Mouse (Mus musculus): ENCODE data around the gene Rps3. TPM values are rescaled to one million over a fixed set of nuclear protein-coding genes. Genes with fewer than 3 reads are reported as not detected.

The Rps3 gene
- total RNA-seq (2023), result 1,727 TPM

DNA sequence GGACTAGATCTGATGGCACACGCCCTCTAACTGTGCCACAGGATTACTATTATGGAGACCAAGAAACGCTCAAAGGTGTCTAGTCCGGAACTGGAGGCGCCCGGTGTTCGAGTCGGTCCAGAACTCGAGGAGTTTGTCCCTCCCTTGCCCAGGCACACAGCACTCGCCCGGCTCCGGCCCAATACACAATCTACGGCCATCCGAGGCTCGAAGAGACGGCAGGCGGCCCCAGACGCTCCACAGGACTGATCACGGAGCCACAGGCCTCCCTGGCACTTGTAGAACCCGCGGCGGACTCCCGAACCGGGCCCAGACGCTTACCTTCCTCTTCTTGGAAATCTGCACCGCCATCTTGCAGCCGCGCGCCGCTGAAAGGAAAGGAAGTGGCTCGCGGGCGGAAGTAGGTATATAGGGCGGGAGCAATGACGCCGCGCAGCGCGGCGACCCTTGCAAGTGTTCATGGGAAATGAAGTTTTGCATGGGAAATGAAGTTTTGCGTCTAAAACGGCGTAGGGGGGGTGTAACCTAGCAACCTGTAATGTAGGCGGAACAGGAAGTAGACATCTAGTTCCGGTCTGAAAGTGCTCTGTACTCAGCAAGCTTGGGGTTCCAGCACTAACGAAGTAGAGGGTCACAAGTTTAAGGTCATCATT is at the start of gene Rps3:
Rps3 (minus strand) TSS at position 468 of the 653 bp plus-strand sequence.

DNA sequence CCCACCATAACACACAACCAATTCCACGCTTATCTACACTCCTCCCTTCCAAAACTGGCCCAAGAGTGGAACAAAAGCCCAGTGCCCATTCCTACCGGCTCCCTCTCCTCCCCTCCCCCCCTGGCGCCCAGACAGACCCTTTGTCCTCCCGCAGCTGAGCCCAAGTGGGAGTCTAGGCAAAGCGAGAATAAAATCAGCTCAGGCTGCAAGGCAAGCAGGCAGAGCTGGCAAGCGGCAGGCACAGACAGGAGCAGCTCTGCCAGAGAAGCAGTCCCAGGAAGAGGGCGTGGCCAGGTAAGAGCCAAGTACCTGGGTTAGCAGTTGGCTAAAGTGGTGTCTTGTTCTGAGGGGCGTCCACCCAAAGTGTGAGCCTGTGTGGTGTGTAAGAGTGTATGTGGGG is 17.7 kb downstream of the Rps3 start, which contains the start of gene Klhl35:
Klhl35 (plus strand) TSS at position 194 of the 400 bp plus-strand sequence.

Other genes with a start within 250 kb of the Rps3 start
- not detected for gene Mogat2, start 245.1 kb downstream of the Rps3 start, total RNA-seq (2023)
- 0.09 TPM for gene Map6, start 216.3 kb downstream of the Rps3 start, total RNA-seq (2023)
- 0.86 TPM for gene Serpinh1, start 130.5 kb downstream of the Rps3 start, total RNA-seq (2023)
- 4.2 TPM for gene Gdpd5, start 102.3 kb downstream of the Rps3 start, total RNA-seq (2023)
- gene Klhl35, start 17.7 kb downstream of the Rps3 start, total RNA-seq (2023), result 0.34 TPM
- gene Arrb1, start 51.7 kb upstream of the Rps3 start, total RNA-seq (2023), result 101 TPM
- gene Tpbgl, start 143.4 kb upstream of the Rps3 start, total RNA-seq (2023), result 4.2 TPM
- 0.70 TPM for gene Slco2b1, start 227.6 kb upstream of the Rps3 start, total RNA-seq (2023)
- gene Olfr520, start 246.5 kb upstream of the Rps3 start, total RNA-seq (2023), result not detected